Mouse (Mus musculus): ENCODE data around the gene Mrps36.
"Not testable (repeated sequence)": the region's sequence is repeated elsewhere in the genome, so short reads cannot be mapped to it uniquely, and the experiment has no call there.

Gene Mrps36

GRCm38 (mm10) chr13:100731462-100732046 lies 12.9 kb downstream of the Mrps36 start:
- not testable (repeated sequence) for DNase-seq

GRCm38 (mm10) chr13:100730861-100731176 lies 13.6 kb downstream of the Mrps36 start, which contains the start of gene Cdk7:
Gene Cdk7 (minus strand): TSS chr13:100730939.
- peak; percentile 95 to 96 for DNase-seq

GRCm38 (mm10) chr13:100730153-100730860 lies 14.2 kb downstream of the Mrps36 start:
- peak in 1 of 2 experiments; percentile 16 for DNase-seq

- DNase-seq, result not testable (repeated sequence)
Observed at GRCm38 (mm10) chr13:100728530-100728929, 15.9 kb downstream of the Mrps36 start.

- DNase-seq, result no peak
Observed at GRCm38 (mm10) chr13:100728086-100728485, 16.4 kb downstream of the Mrps36 start.

- DNase-seq, result no peak
Observed at GRCm38 (mm10) chr13:100725194-100725593, 19.3 kb downstream of the Mrps36 start.

- DNase-seq, result no peak
Observed at GRCm38 (mm10) chr13:100724051-100724754, 20.3 kb downstream of the Mrps36 start.

- DNase-seq, result no peak
Observed at GRCm38 (mm10) chr13:100721656-100722055, 22.8 kb downstream of the Mrps36 start.

GRCm38 (mm10) chr13:100715467-100715866 lies 29.0 kb downstream of the Mrps36 start:
- DNase-seq, result no peak

GRCm38 (mm10) chr13:100706206-100706605 lies 38.3 kb downstream of the Mrps36 start:
- DNase-seq, result no peak

GRCm38 (mm10) chr13:100703468-100703867 lies 41.0 kb downstream of the Mrps36 start:
- peak; percentile 70 to 74 for DNase-seq

GRCm38 (mm10) chr13:100698866-100699265 lies 45.6 kb downstream of the Mrps36 start:
- DNase-seq, result no peak

GRCm38 (mm10) chr13:100697541-100697940 lies 46.9 kb downstream of the Mrps36 start:
- no peak for DNase-seq

GRCm38 (mm10) chr13:100687513-100687912 lies 56.9 kb downstream of the Mrps36 start:
- no peak for DNase-seq

Data from kidney, postnatal 36 days (tissue).